Mouse (Mus musculus) midbrain, postnatal 0 days (tissue): ENCODE measurements around the gene Napa. TPM values are rescaled to one million over a fixed set of nuclear protein-coding genes. Genes with fewer than 3 reads are reported as not detected.

Experiments
- ATAC-seq: fragments of 200-750 bp; cut with Nextera tagmentation; 2 replicates; pipeline ENCODE4 v1.8.0; 2017; ENCODE audit warnings: moderate number of reproducible peaks, mild to moderate bottlenecking, moderate TSS enrichment, moderate library complexity; ENCODE audit not compliant: low FRiP score
- DNase-seq: peaks from one replicate; pipeline ENCODE4 v3.0.0-alpha.2; 2015; ENCODE audit warnings: low spot score
- H3K27ac ChIP-seq: fragments of 300-500 bp; sonication (generic); 2 replicates; pipeline ENCODE4 v1.5.1; 2014; ENCODE audit warnings: low read depth, mild to moderate bottlenecking, low read length, mixed read lengths
- H3K27me3 ChIP-seq: fragments of 300-500 bp; sonication (generic); 2 replicates; pipeline ENCODE4 v1.6.1; 2014; ENCODE audit warnings: low read length, control low read depth, mixed read lengths; ENCODE audit not compliant: insufficient read depth
- H3K36me3 ChIP-seq: fragments of 300-500 bp; sonication (generic); 2 replicates; pipeline ENCODE4 v1.6.1; 2014; ENCODE audit warnings: low read length, control low read depth, mixed read lengths; ENCODE audit not compliant: insufficient read depth
- H3K4me1 ChIP-seq: fragments of 300-500 bp; sonication (generic); 2 replicates; pipeline ENCODE4 v1.6.1; 2014; ENCODE audit warnings: mild to moderate bottlenecking, control low read depth, antibody characterized with exemption, low read length, mixed read lengths; ENCODE audit not compliant: insufficient read depth
- H3K4me2 ChIP-seq: fragments of 300-500 bp; sonication (generic); 2 replicates; pipeline ENCODE4 v1.6.1; 2014; ENCODE audit warnings: low read depth, mild to moderate bottlenecking, low read length, mixed read lengths; ENCODE audit not compliant: poor library complexity, severe bottlenecking
- H3K4me3 ChIP-seq: fragments of 300-500 bp; sonication (generic); 2 replicates; pipeline ENCODE4 v1.5.1; 2014; ENCODE audit warnings: low read depth, mild to moderate bottlenecking, low read length, moderate library complexity
- H3K9ac ChIP-seq: fragments of 300-500 bp; sonication (generic); replicated peaks from 2 replicates; pipeline ENCODE4 v1.6.1; 2014; ENCODE audit warnings: mild to moderate bottlenecking, low read length, moderate library complexity, mixed read lengths; ENCODE audit not compliant: poor library complexity, severe bottlenecking
- H3K9me3 ChIP-seq: fragments of 300-500 bp; sonication (generic); 2 replicates; pipeline ENCODE4 v1.6.1; 2016; ENCODE audit warnings: low read length, control low read depth
- CTCF ChIP-seq: IDR thresholded peaks from 2 replicates; pipeline ENCODE4 v1.5.1; 2016; ENCODE audit warnings: antibody characterized with exemption, mild to moderate bottlenecking
- WGBS: fragments of 180-500 bp; shearing (Covaris S2); extraction: QIAGEN DNeasy Blood & Tissue Kit; methylation state at CpG from one replicate; pipeline ENCODE4 v1.1.7; 2014; 5-methylcytosine and 5-hydroxymethylcytosine counted together
- polyA plus RNA-seq: library from polyadenylated mRNA; unstranded; fragments of >200 nt; fragmentation: Nextera tagmentation; extraction: Ambion mirVana; gene quantifications from 2 replicates; pipeline ENCODE4 v1.2.1, GENCODE M21; 2015
- total RNA-seq: library from RNA; depleted of rRNA; stranded (reverse); fragments of >200 nt; gene quantifications from 2 replicates; pipeline ENCODE4 v1.2.3, GENCODE M21; 2014

Gene Napa
- total and polyA plus RNA-seq, 2 experiments from 2014 or later: 236 to 403 TPM

DNA sequence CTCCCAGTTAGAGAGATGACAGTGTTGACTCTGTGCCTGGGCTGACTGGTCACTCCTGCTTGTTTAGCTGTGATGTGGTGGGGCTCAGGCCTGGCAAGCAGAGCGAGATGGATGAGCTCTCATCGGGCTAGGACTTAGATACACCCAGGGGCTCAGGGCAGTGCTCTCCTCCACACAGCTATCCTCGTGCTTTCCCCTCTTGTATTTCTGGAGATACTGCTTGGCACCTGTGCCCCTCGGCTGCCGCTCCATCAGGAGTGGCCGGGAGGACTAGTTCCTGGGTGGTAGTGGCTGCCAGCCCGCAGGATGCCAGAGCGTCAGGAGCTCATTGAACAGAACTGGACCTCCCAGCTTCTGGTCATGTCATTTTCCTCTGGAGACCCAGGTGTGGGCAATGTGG is 11.9 kb downstream of the Napa start:
- DNase-seq: no peak
- no peaks in the 10 kb centered on the region for H3K27me3 ChIP-seq
- no peak overlapping the region for H3K27ac ChIP-seq
- no peak for TF ChIP-seq CTCF
- H3K9me3 ChIP-seq: no peaks in the 10 kb centered on the region
- no peak overlapping the region for H3K4me3 ChIP-seq
- H3K4me1 ChIP-seq: no peaks in the 10 kb centered on the region
- H3K4me2 ChIP-seq: no peak overlapping the region
- H3K36me3 ChIP-seq: peaks cover 77% of the 10 kb centered on the region
- WGBS: 93% methylated on average over 8 of the region's 8 CpGs
- H3K9ac ChIP-seq: no peak overlapping the region
- ATAC-seq: no peak

DNA sequence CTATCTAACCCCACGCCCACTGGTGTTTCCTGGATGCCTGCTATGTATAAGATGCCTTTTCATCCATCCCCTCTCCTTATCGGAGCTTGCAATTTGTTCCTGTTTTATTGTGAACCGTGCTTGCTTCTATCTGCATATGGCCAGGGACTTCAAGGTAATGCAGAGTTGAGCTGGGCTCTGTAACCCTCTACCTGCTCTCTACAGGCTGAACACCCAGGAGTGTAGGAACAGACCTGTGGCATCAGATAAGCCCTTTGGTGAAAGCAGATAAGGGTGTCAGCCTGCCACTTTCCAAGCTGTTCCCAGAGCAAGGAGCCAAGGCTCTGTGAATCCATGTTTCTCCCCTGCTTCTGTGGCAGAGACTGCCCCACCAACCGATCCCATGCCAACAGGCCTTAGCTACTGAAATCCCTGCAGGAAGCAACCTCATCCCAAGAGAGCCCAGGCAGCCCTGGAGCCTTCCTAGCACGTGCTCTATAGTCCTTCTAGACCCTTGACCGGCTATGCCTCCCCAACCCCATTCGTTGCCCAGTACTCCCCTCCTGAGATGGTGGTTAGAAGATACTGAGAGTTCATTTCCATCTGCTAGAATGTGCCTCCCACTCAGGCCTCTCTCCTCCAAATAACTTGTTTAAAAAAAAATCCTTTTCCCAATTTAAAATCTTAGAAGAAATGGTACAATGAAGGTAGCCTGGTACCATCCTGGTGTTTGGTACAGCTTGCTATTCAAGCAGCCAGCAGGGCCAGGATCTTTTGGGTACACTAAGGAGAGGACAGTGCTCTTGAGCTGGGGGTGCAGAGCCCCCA is 13.2 kb downstream of the Napa start:
- 85% methylated on average over 7 of the region's 7 CpGs for WGBS
- Histone ChIP-seq H3K36me3 (peaks cover 83% of the 10 kb centered on the region), H3K9me3 (no peaks in the 10 kb centered on the region), H3K27me3 (no peaks in the 10 kb centered on the region), H3K4me1 (no peaks in the 10 kb centered on the region), H3K4me2 (no peak overlapping the region), H3K27ac (no peak overlapping the region), H3K4me3 (no peak overlapping the region), H3K9ac (no peak overlapping the region; the same call in 1 of the 2 replicates)
- no peak for ATAC-seq
- DNase-seq: no peak
- TF ChIP-seq CTCF: no peak

DNA sequence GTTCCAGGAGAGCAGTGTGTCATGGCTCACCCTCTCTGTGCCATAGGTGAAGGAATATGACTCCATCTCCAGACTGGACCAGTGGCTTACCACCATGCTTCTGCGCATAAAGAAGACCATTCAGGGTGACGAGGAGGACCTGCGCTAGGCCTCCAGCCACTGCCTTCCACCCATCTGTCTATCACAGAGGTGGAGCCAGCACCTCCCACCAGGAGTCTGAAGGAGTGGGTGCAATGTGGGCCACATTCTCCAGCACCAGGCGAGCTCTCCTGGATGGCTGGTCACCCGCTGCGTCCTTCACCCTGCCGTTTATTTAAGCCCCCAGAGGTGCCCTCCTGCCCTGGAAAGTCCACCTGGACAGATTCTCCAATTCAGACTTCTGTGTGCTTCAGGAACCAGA is 18.2 kb downstream of the Napa start:
- WGBS: 94% methylated on average over 7 of the region's 7 CpGs
- no peak overlapping the region for H3K27ac ChIP-seq
- H3K27me3 ChIP-seq: no peaks in the 10 kb centered on the region
- peaks cover 59% of the 10 kb centered on the region for H3K36me3 ChIP-seq
- ATAC-seq (no peak), DNase-seq (no peak)
- no peak overlapping the region for H3K9ac ChIP-seq
- H3K9me3 ChIP-seq: no peaks in the 10 kb centered on the region
- no peak overlapping the region for H3K4me2 ChIP-seq
- H3K4me1 ChIP-seq: peaks cover 6% of the 10 kb centered on the region; the same call in 1 of the 2 replicates
- no peak for TF ChIP-seq CTCF
- H3K4me3 ChIP-seq: no peak overlapping the region

DNA sequence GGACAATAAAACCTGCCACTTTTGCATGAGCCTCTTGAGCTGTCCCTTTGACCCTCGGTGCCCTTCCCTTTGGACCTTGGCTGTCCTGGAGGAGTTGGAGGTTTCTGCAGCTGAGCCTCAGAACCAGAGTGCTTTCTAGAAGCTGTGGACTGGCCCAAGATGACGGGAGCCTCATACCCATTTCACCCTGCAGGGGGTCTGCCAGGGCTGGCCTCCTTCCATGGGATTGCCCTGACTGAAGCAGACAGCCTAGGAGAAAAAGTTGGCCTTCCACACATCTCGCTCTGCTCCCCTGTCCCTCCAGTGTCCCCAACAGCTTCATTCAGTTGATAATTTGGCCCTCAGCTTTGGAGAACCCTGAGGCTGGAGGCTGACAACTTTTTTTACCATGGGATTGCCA is 18.8 kb downstream of the Napa start:
- Histone ChIP-seq H3K4me1 (peaks cover 6% of the 10 kb centered on the region; the same call in 1 of the 2 replicates), H3K4me2 (no peak overlapping the region), H3K9me3 (no peaks in the 10 kb centered on the region), H3K4me3 (no peak overlapping the region), H3K27ac (no peak overlapping the region), H3K9ac (no peak overlapping the region), H3K27me3 (no peaks in the 10 kb centered on the region), H3K36me3 (peaks cover 54% of the 10 kb centered on the region)
- DNase-seq (no peak), ATAC-seq (no peak)
- WGBS: 79% methylated on average over 3 of the region's 3 CpGs
- TF ChIP-seq CTCF: no peak

DNA sequence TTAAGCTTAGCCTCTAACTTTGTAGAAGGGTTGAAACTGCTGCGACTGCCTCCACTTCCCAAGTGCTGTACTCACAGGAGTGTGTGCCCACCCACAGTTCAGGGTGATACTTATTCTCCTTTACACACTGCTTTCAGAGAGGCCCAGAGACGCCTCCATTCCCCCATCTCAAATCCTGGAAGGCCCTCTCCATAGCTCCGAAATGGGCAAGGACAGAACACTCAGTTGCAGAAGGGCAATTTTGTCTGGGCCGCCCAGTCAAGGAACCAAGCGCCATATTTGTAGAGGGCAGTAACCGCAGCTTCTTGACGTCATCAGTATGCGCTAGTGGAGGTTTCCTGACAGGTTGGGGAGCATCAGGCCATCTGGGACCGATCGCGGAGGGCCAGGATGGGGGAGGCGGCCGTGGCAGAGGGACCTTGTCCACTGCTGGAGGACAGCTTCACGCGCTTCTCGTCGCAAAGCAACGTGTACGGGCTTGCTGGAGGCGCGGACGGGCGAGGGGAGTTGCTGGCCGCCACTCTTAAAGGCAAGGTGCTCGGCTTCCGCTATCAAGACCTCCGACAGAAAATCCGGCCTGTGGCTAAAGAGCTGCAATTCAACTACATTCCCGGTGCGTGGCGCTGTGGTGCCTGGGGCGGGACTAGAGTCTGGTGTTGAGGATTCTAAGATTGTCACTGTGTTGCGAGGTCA is 21.5 kb downstream of the Napa start, which contains the start of gene Kptn:
TSS of gene Kptn (plus strand) at position 327 of the 693 bp plus-strand sequence.
- peak; percentile 96 for DNase-seq
- Histone ChIP-seq H3K4me1 (peaks cover 6% of the 10 kb centered on the region; the same call in 1 of the 2 replicates), H3K27me3 (no peaks in the 10 kb centered on the region), H3K27ac (peak within 1 kb of the TSS; percentile 87), H3K36me3 (peaks cover 36% of the 10 kb centered on the region), H3K9me3 (no peaks in the 10 kb centered on the region), H3K4me2 (peak within 1 kb of the TSS; percentile 57), H3K9ac (peak within 1 kb of the TSS; percentile 74), H3K4me3 (peak within 1 kb of the TSS; percentile 62)
- ATAC-seq: peak; percentile 88
- peak; percentile 94 for TF ChIP-seq CTCF
- WGBS: 1% methylated on average over 33 of the region's 33 CpGs

DNA sequence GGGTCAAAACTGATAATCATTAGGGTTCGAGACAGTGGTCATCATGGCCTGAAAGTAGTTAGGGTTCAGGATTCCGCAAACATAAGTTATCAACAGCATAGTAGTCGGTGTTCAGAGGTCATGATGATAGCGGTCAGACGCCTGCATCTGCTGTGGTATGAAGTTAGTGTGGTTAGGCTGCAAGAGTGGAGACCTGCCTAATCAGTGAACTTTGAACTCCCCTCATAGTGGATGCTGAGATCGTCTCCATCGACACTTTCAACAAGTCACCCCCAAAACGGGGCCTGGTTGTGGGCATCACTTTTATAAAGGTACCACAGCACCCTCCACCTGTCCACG is 22.0 kb downstream of the Napa start:
- Histone ChIP-seq H3K4me2 (peak overlapping the region; percentile 57), H3K27ac (no peak overlapping the region), H3K4me3 (peak overlapping the region; percentile 62), H3K9ac (peak overlapping the region; percentile 74), H3K9me3 (no peaks in the 10 kb centered on the region), H3K4me1 (peaks cover 6% of the 10 kb centered on the region; the same call in 1 of the 2 replicates), H3K36me3 (peaks cover 32% of the 10 kb centered on the region), H3K27me3 (no peaks in the 10 kb centered on the region)
- 47% methylated on average over 9 of the region's 9 CpGs for WGBS
- 0 out of 2 replicates have a peak, but pooled peaks have one; percentile 0 for ATAC-seq
- TF ChIP-seq CTCF: no peak
- no peak for DNase-seq
